Mouse (Mus musculus) embryonic facial prominence, embryonic 10.5 days (tissue): ENCODE results near the gene Dpagt1. TPM values are rescaled to one million over a fixed set of nuclear protein-coding genes. Genes with fewer than 3 reads are reported as not detected.
A peak's percentile ranks its signal among the peaks of the same experiment; 100 is the strongest.

Experiments
- DNase-seq: peaks from one replicate; pipeline ENCODE4 v3.0.0-alpha.2; 2017; ENCODE audit warnings: low spot score
- H3K27ac ChIP-seq: fragments of 300-500 bp; sonication (generic); replicated peaks from 2 replicates; pipeline ENCODE4 v1.5.1; 2016; ENCODE audit warnings: mild to moderate bottlenecking
- H3K27me3 ChIP-seq: fragments of 300-500 bp; sonication (generic); replicated peaks from 2 replicates; pipeline ENCODE4 v1.6.1; 2016; ENCODE audit warnings: low read depth, mild to moderate bottlenecking; ENCODE audit not compliant: poor library complexity, severe bottlenecking
- H3K36me3 ChIP-seq: fragments of 300-500 bp; sonication (generic); replicated peaks from 2 replicates; pipeline ENCODE4 v1.6.1; 2016; ENCODE audit warnings: mild to moderate bottlenecking, moderate library complexity
- H3K4me1 ChIP-seq: fragments of 300-500 bp; sonication (generic); 2 replicates; pipeline ENCODE4 v1.6.1; 2016
- H3K4me3 ChIP-seq: fragments of 300-500 bp; sonication (generic); 2 replicates; pipeline ENCODE4 v1.5.1; 2016; ENCODE audit warnings: mild to moderate bottlenecking, moderate library complexity
- H3K9me3 ChIP-seq: fragments of 300-500 bp; sonication (generic); 2 replicates; pipeline ENCODE4 v1.6.1; 2016; ENCODE audit warnings: mild to moderate bottlenecking
- WGBS: fragments of 180-500 bp; shearing (Covaris S2); methylation state at CpG from one replicate; pipeline ENCODE4 v1.1.7; 2016; 5-methylcytosine and 5-hydroxymethylcytosine counted together
- polyA plus RNA-seq: library from polyadenylated mRNA; unstranded; fragments of >200 nt; fragmentation: Nextera tagmentation; extraction: Ambion mirVana; gene quantifications from 2 replicates; pipeline ENCODE4 v1.2.1, GENCODE M21; 2016

Dpagt1 gene
- polyA plus RNA-seq, 1 experiment from 2014 or later, result 53.9 TPM

DNA sequence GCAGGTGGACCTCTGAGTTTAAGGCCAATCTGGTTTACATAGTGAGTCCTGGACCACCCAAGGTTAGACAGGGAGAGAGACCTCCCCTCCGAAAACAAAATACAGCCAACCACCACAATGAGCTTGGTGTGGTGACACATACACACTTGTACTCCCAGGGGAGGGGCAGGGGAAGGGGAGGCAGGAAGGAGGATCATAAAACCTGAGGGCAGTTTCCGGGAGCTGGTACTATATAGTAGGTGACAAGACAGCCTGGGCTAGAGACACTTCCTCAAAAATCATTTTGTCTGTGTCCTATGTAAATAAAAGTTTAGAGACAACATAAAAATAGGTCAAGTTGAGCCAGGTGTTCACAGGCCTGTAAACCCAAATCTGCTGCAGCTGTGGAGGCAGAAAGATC, 18.6 kb upstream of the Dpagt1 start:
- Histone ChIP-seq H3K27me3 (peaks cover 19% of the 10 kb centered on the region), H3K36me3 (peaks cover 8% of the 10 kb centered on the region), H3K4me1 (peaks cover 33% of the 10 kb centered on the region), H3K9me3 (no peaks in the 10 kb centered on the region), H3K4me3 (no peak overlapping the region), H3K27ac (no peak overlapping the region)
- no peak for DNase-seq
- 87% methylated on average over 2 of the region's 2 CpGs for WGBS

DNA sequence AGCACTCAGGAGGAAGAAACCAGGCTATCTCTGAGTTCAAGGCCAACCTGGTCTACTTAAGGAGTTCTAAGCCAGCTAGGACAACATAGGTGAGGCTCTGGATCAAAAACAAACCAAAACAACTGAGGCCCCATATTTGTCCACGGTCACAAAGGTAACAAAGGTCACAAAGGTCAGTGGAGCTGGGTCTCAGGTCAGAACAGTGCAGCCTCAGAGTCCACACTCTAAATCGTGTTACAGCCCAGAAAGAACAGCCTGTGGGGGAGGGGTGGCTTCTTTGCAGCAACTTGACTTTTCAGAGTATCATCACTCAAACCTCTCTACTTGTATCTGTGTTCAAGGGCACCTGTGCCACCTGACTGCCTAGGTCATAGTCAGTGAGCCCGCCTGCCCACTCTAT, 16.1 kb upstream of the Dpagt1 start:
- Histone ChIP-seq H3K27me3 (peaks cover 26% of the 10 kb centered on the region), H3K27ac (no peak overlapping the region), H3K4me3 (no peak overlapping the region), H3K36me3 (peaks cover 24% of the 10 kb centered on the region), H3K4me1 (peaks cover 19% of the 10 kb centered on the region), H3K9me3 (no peaks in the 10 kb centered on the region)
- WGBS, result 60% methylated on average over 3 of the region's 3 CpGs
- DNase-seq, result no peak

DNA sequence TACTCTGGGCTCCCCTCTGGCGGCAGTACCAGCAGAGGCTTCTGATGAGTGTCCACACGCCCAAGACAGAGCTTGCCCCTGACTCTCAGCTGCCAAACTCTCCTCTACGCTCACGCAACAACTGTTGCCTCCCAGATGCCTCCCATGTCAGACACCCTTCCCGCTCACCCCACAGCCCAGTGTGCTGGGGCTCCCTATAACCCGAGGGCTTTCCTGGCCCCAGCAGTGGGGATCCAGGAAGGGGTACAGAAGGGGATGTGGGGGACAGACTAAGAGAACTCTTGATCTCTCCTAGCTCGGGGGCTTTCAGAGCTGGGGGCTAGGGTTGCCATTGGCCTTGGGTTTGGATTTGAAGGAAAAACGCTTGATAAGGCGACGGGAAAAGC, 15.1 kb upstream of the Dpagt1 start:
- peaks cover 26% of the 10 kb centered on the region for H3K27me3 ChIP-seq
- peaks cover 17% of the 10 kb centered on the region for H3K4me1 ChIP-seq
- DNase-seq, result no peak
- no peaks in the 10 kb centered on the region for H3K9me3 ChIP-seq
- peak overlapping the region; percentile 60; the same call in 1 of the 2 replicates for H3K27ac ChIP-seq
- H3K36me3 ChIP-seq, result peaks cover 34% of the 10 kb centered on the region
- peak overlapping the region; percentile 30 for H3K4me3 ChIP-seq
- WGBS, result 21% methylated on average over 10 of the region's 10 CpGs

DNA sequence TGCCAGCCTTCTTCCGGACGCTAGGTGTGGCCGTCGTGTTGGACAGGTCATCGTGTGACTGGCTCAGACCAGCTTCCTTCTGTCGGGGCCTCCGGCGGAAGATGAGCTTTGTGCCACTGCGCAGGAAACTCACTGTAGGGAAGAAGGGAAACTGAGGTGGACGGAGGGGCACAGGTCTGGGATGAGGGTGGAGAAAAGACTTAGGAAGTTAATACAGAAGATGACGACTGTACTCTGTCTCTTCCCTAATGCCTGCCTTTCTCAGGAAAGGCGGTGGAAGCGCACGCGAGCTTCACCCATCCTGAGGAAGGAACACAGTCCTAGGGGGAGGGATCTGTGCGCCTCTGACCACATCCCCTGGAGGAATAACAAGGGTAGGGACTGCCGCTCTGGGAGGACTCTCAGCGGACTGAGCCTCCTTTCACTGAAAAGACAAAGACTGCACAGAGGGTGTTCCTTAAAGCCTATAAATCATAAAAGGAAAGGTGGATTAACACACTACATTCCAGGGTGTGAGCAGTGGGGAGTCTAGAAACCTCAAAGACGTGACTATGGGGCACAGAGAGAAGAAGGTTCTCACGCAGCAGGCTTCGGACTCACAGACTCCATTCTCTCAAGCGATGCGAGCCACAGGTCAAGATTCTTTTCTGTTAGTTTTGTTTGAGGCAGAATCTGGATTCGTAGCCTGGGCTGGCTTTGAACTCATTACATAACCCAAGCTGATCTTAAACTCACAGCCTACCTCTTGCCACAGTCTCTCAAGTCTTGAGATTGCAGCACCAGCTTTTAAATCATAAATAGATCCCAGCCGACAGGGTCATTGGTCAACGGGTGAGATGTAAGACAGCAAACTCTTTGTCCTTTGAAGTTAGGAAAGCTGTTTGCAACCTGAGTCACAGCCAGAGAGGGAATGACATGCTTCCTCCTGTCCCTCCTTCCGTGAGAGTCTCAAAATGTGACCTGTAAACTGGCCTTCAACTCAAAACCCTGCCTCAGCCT, 14.4 kb upstream of the Dpagt1 start:
- H3K36me3 ChIP-seq, result peaks cover 41% of the 10 kb centered on the region
- H3K27me3 ChIP-seq, result peaks cover 26% of the 10 kb centered on the region
- H3K9me3 ChIP-seq, result no peaks in the 10 kb centered on the region
- DNase-seq, result peak; percentile 32
- H3K4me3 ChIP-seq, result peak overlapping the region; percentile 30
- H3K27ac ChIP-seq, result peak overlapping the region; percentile 60
- H3K4me1 ChIP-seq, result peaks cover 17% of the 10 kb centered on the region
- 8% methylated on average over 27 of the region's 27 CpGs for WGBS

DNA sequence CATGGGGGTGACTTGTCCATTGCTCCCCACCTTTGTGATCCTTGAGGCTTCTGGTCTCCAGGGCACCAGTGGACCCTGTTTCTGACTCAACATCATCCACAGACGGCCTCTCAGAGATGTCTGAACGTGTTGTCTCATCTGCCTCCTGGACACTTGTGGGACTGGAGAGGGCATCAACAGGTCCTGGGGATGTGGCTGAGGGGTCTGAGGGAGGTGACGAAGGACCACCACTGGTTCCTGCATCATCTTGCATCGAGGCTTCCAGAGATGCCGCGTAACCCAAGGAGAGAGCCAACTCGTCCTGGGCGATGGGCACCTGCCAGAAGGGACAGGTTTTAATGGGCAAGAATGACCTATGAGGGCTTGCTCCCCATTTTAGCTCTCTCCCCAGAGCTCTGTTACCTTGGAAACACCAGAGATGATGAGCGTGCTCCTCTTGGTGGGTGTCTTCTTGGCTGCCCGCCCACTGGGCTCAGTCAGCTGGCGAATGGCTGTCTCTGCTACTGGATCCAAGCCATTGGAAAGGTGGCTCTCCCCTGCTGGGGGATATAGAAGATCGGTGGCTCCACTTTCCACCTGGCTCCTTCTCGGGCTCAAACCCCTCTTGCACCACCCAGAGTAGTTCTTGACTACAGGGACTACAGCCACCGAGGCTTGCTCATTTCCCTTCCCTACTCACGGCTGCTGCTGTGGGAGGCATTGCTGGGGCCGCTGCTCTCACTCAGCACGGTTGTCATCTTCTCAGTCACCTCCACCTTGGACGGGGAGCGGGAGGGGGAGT, 12.2 kb upstream of the Dpagt1 start:
- DNase-seq, result no peak
- 80% methylated on average over 19 of the region's 19 CpGs for WGBS
- peaks cover 31% of the 10 kb centered on the region for H3K27me3 ChIP-seq
- no peak overlapping the region for H3K27ac ChIP-seq
- H3K4me3 ChIP-seq, result no peak overlapping the region
- H3K9me3 ChIP-seq, result no peaks in the 10 kb centered on the region
- peaks cover 30% of the 10 kb centered on the region for H3K4me1 ChIP-seq
- H3K36me3 ChIP-seq, result peaks cover 48% of the 10 kb centered on the region

DNA sequence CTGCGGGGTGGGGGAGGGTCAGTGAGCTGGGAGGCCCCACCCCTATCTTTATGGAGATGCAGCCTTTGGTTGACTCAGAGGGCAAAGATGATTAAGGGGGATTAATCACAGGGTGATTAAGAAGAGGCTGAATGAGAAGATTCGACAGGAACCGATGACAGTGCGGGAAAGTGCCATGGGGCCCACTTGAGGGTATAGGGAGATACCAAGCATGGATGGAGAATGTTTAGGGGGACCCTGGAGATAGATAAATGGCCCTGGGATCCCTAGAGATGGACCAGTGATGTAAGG, 11.6 kb upstream of the Dpagt1 start:
- WGBS, result 68% methylated on average over 4 of the region's 4 CpGs
- Histone ChIP-seq H3K36me3 (peaks cover 48% of the 10 kb centered on the region), H3K4me1 (peaks cover 36% of the 10 kb centered on the region)

DNA sequence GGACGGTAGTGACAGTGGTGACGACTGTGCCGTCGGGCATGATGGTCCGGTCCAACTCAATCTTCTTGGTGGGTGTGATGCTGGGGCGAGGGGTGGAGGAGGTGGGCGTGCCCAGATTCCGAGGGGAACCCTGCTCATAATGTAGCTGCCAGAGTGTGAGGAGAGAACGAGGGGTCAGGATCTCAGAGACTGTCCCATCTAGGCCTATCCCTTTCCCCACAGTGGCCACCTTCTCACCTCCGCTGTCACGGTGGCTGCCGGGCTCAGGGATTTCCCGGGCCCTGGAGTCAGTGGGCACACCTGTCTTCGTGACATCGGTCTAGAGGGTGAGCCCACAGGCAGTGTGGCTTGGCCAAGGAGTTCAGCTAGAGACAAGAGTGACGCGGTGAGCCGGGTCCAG, 10.9 kb upstream of the Dpagt1 start:
- peaks cover 48% of the 10 kb centered on the region for H3K36me3 ChIP-seq
- peaks cover 40% of the 10 kb centered on the region for H3K4me1 ChIP-seq
- WGBS, result 91% methylated on average over 18 of the region's 18 CpGs

More for the DNA sequence above, 11.6 kb upstream of the Dpagt1 start:
- Histone ChIP-seq H3K27me3 (peaks cover 36% of the 10 kb centered on the region), H3K4me3 (no peak overlapping the region), H3K9me3 (no peaks in the 10 kb centered on the region), H3K27ac (no peak overlapping the region)
- DNase-seq, result no peak

DNA sequence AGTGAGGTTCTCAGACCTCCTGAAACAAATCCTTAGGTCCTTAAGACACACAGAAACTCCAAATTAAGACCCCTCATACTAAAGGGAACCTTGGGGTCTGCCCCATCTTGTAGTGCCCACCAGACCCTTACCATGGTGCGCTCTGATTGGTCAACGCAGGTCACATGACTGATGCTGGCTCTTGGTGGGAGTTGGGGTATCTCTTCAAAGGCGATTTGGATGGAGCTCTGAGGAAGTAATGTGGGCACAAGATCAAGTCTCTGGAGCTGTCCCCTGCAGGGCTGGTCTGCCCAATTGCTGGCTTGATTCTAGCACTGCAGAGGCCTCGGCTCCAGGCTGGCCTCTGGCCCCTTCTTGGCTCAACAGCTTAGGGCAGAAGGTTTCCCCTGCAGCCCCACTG, 8.4 kb upstream of the Dpagt1 start:
- Histone ChIP-seq H3K27ac (no peak overlapping the region), H3K9me3 (no peaks in the 10 kb centered on the region), H3K27me3 (peaks cover 15% of the 10 kb centered on the region), H3K36me3 (peaks cover 47% of the 10 kb centered on the region), H3K4me3 (no peak overlapping the region), H3K4me1 (peaks cover 33% of the 10 kb centered on the region)
- 71% methylated on average over 4 of the region's 4 CpGs for WGBS
- no peak for DNase-seq

More for the DNA sequence above, 10.9 kb upstream of the Dpagt1 start:
- no peak overlapping the region for H3K4me3 ChIP-seq
- no peak for DNase-seq
- H3K27me3 ChIP-seq, result peaks cover 36% of the 10 kb centered on the region
- H3K9me3 ChIP-seq, result no peaks in the 10 kb centered on the region
- no peak overlapping the region for H3K27ac ChIP-seq

DNA sequence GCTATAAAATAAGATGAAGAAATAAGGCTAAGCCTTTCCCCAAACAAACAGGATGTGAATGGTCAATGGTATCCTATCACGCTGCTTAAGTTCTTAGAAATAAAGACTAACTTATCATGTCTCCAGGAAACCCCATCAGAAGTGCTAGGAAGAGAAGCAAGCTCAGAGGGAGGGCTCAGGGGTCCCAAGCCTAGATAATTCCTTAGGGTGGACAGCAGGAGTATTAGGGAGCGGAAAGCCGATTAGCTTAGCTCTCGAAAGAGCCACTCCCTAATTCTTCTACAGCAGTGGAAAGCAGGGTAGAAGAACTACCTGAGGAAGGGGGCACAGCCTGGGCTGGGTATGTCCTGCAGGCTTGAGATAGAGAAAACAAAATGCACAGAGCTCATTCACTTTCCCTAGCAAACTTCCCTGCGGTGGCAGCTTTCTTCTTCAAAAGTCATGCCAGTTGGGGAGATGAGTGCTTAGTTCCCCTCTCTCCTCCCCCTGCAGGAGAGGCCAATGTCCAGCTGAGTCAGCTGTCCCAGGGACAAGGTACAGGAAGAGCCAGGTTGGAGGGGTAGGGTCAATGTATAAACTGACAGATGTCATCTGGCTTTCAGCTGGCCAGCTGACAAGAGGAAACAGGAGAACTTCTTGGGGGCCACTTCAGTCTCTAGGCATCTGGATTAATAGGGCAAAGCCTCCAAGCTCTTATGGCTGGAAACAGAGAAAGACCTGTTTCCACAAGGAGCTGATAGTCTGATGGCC, 7.6 kb upstream of the Dpagt1 start:
- Histone ChIP-seq H3K36me3 (peaks cover 39% of the 10 kb centered on the region), H3K27ac (no peak overlapping the region), H3K27me3 (peaks cover 10% of the 10 kb centered on the region), H3K9me3 (no peaks in the 10 kb centered on the region), H3K4me3 (peak overlapping the region; percentile 86), H3K4me1 (peaks cover 33% of the 10 kb centered on the region)
- WGBS, result 60% methylated on average over 5 of the region's 5 CpGs
- no peak for DNase-seq

DNA sequence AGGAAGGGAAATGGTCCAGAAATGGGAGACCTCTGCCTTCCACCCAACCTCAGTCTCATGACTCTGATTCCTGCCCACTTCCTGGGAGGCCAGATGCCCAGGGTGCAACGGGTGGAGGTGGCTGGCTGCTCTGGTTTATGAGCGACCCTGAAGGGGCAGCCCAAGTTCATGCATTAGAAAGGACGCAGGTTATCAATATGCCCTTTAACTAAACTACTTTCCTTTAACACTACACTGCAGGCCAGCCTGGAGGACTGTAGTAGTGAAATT, 7.1 kb upstream of the Dpagt1 start:
- Histone ChIP-seq H3K4me1 (peaks cover 33% of the 10 kb centered on the region), H3K27me3 (peaks cover 10% of the 10 kb centered on the region), H3K36me3 (peaks cover 34% of the 10 kb centered on the region), H3K27ac (no peak overlapping the region), H3K9me3 (no peaks in the 10 kb centered on the region), H3K4me3 (peak overlapping the region; percentile 86)
- 36% methylated on average over 3 of the region's 3 CpGs for WGBS
- DNase-seq, result no peak

DNA sequence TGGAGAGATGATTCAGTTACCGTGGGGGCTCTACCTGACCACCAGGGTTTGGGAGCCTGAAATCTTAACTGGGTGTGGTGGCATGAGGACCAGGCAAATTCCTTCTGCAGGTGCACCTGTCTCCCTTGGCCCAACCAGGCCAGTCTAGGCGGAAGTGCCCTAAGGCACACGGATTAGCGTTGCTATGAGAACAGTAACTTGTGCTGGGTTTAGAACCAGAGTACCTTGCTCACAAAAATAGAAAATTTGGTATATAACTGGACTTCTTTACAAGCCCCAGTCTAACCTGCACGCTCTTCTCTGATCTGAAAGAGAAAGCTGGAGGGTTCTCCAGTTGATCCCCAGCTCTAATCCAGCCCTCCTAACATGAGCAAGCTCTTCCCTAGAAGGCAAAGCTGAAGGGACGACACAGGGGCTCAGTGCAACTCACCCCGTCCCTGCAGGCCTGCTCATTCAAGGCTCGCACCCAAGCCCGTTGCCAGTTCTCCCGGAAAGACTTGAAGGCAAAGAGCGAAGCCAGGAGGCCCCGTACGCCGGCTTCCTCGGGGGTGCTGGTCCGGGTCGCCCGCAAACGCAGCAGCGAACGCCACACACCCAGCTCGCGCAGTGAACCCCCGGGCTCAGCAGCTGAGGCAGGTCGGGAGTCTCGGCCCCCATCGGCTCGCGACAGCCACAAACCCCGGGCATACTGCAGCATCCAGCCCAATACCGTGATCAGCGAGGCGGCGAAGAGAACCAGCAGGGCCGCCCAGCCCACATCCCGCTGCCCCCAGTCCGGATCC, 6.5 kb upstream of the Dpagt1 start:
- Histone ChIP-seq H3K4me3 (peak overlapping the region; percentile 86), H3K9me3 (no peaks in the 10 kb centered on the region), H3K4me1 (peaks cover 33% of the 10 kb centered on the region), H3K27me3 (peaks cover 10% of the 10 kb centered on the region), H3K36me3 (peaks cover 29% of the 10 kb centered on the region), H3K27ac (peak overlapping the region; percentile 77)
- DNase-seq, result peak; percentile 46
- WGBS, result 2% methylated on average over 37 of the region's 37 CpGs
